Comparison of ENCODE assay signal across 8 mouse cellular contexts in the genomic region with DNA sequence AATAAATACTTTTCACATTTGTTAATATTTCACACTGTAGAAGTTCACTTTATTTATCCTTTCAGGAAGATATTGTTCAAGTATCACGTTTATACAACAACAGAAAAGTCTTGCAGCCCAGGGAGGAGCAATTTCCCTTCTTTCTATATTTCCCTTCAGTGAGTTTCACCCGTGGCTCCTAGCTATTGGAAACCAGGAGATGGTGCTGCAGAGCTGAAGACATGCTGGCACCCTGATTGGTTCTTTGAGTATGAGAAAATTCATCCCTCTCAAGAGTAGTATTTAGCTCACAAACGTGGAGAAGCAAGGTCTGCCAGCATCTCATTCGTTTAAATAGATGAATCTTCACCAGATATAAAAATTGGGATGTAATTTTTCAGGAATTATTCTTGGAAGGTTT.
DNase-seq lines count a peak whose midpoint lies in the region; ATAC-seq and TF ChIP-seq lines count a peak whose summit lies in the region.

No protein-coding gene starts in this region.

- 17% methylated on average over 4 of the region's 4 CpGs for WGBS in liver, adult 2 months
- WGBS in liver, embryonic 11.5 days: 25% methylated on average over 4 of the region's 4 CpGs
- 14% methylated on average over 4 of the region's 4 CpGs for WGBS in large intestine, adult 2 months
- WGBS in hindbrain, embryonic 14.5 days: 27% methylated on average over 4 of the region's 4 CpGs

- H3K4me3 ChIP-seq in liver, adult 2 months (ENCODE audit: insufficient read depth, low read depth, low read length): no peak overlapping the region
- no peak overlapping the region for H3K4me3 ChIP-seq in liver, embryonic 11.5 days (ENCODE audit: low read depth, low read length)
- no peak overlapping the region for H3K4me3 ChIP-seq in hindbrain, embryonic 14.5 days (replicated peaks; ENCODE audit: low read length)

- TF ChIP-seq POLR2A in liver, adult 2 months (IDR thresholded peaks at IDR 0.05; ENCODE audit: extremely low read depth, insufficient read depth, low read length): no peak

- H3K9me3 ChIP-seq in liver, embryonic 11.5 days (ENCODE audit: control insufficient read depth, low read length): no peaks in the 10 kb centered on the region
- H3K9me3 ChIP-seq in hindbrain, embryonic 14.5 days (ENCODE audit: control insufficient read depth, low read length): no peaks in the 10 kb centered on the region

- H3K4me2 ChIP-seq in liver, embryonic 11.5 days: no peak overlapping the region
- no peak overlapping the region for H3K4me2 ChIP-seq in hindbrain, embryonic 14.5 days (replicated peaks)

- H3K9ac ChIP-seq in liver, adult 2 months (ENCODE audit: low read depth, low read length): no peak overlapping the region
- H3K9ac ChIP-seq in liver, embryonic 11.5 days (ENCODE audit: low read depth, low read length): no peak overlapping the region
- H3K9ac ChIP-seq in hindbrain, embryonic 14.5 days: no peak overlapping the region

- no peaks in the 10 kb centered on the region for H3K36me3 ChIP-seq in liver, adult 2 months (ENCODE audit: control insufficient read depth, insufficient read depth, low read length)
- no peaks in the 10 kb centered on the region for H3K36me3 ChIP-seq in liver, embryonic 11.5 days (ENCODE audit: control insufficient read depth, insufficient read depth, low read length)
- H3K36me3 ChIP-seq in hindbrain, embryonic 14.5 days (replicated peaks; ENCODE audit: control insufficient read depth, insufficient read depth): no peaks in the 10 kb centered on the region

- no peaks in the 10 kb centered on the region for H3K27me3 ChIP-seq in liver, adult 2 months (ENCODE audit: control insufficient read depth, insufficient read depth, low read length)
- H3K27me3 ChIP-seq in liver, embryonic 11.5 days (replicated peaks; ENCODE audit: control insufficient read depth, insufficient read depth, low read length): no peaks in the 10 kb centered on the region
- no peaks in the 10 kb centered on the region for H3K27me3 ChIP-seq in hindbrain, embryonic 14.5 days (ENCODE audit: control insufficient read depth, insufficient read depth, low read length)

- no peak overlapping the region for H3K27ac ChIP-seq in liver, adult 2 months (replicated peaks; ENCODE audit: insufficient read depth, low read depth, low read length)
- no peak overlapping the region for H3K27ac ChIP-seq in liver, embryonic 11.5 days (ENCODE audit: low read depth, low read length)
- no peak overlapping the region for H3K27ac ChIP-seq in hindbrain, embryonic 14.5 days

- ATAC-seq in liver, embryonic 11.5 days (replicated peaks; ENCODE audit: low FRiP score): no peak
- ATAC-seq in hindbrain, embryonic 14.5 days (ENCODE audit: low FRiP score): no peak

- no peaks in the 10 kb centered on the region for H3K4me1 ChIP-seq in liver, adult 2 months (ENCODE audit: control insufficient read depth, insufficient read depth, low read length)
- no peaks in the 10 kb centered on the region for H3K4me1 ChIP-seq in liver, embryonic 11.5 days (replicated peaks; ENCODE audit: control insufficient read depth, insufficient read depth, low read length)
- no peaks in the 10 kb centered on the region for H3K4me1 ChIP-seq in hindbrain, embryonic 14.5 days (replicated peaks; ENCODE audit: control insufficient read depth, insufficient read depth, low read length)

- peak; percentile 65 to 66 for DNase-seq in cerebellum, postnatal 10 days
- no peak for DNase-seq in cerebellum, adult 8-10 months
- DNase-seq in liver, adult 2 months (ENCODE audit: extremely low read depth, low read depth, low spot score): peak; percentile 46
- DNase-seq in liver, embryonic 11.5 days (ENCODE audit: low spot score): no peak
- peak; percentile 20 for DNase-seq in brain, embryonic 18.5 days (ENCODE audit: low read depth, low spot score)
- DNase-seq in large intestine, adult 2 months (ENCODE audit: low read depth, low spot score): peak; percentile 2
- DNase-seq in right cerebral cortex, postnatal 4 days: peak; percentile 66
- no peak for DNase-seq in hindbrain, embryonic 14.5 days (ENCODE audit: low spot score)

- H3K79me2 ChIP-seq in liver, adult 2 months (ENCODE audit: control insufficient read depth, insufficient read depth, low read length): no peaks in the 10 kb centered on the region

- peak; percentile 49; the same call in 1 of the 2 replicates for TF ChIP-seq CTCF in liver, adult 2 months (IDR thresholded peaks at IDR 0.05; ENCODE audit: low read depth, low read length)

Comparison
In these comparisons a context has a peak if more than half of its experiments do, and no peak if none do; other contexts are left out.
1. DNase-seq: peak in cerebellum, postnatal 10 days (2 of 2), liver, adult 2 months (single experiment), brain, embryonic 18.5 days (single experiment), large intestine, adult 2 months (single experiment) and right cerebral cortex, postnatal 4 days (single experiment); none in cerebellum, adult 8-10 months (single experiment), liver, embryonic 11.5 days (single experiment) and hindbrain, embryonic 14.5 days (single experiment).